Mouse (Mus musculus): Measurements from ENCODE around the gene Psmb5.

The Psmb5 gene

GRCm38 (mm10) chr14:54646898-54647636, 29.2 kb upstream of the Psmb5 start:
- peaks cover 92% of the 10 kb centered on the region for H3K4me1 ChIP-seq (replicated peaks; ENCODE audit: low read depth, low read length)
- H3K36me3 ChIP-seq (ENCODE audit: insufficient read depth, low read length), result peaks cover 98% of the 10 kb centered on the region
- H3K9me3 ChIP-seq (ENCODE audit: low read length), result no peaks in the 10 kb centered on the region
- no peak overlapping the region for H3K4me3 ChIP-seq (replicated peaks; ENCODE audit: low read length)
- TF ChIP-seq POU5F1 (IDR thresholded peaks at IDR 0.05; ENCODE audit: borderline replicate concordance, low read length) (no peak), NANOG (IDR thresholded peaks at IDR 0.05; ENCODE audit: borderline replicate concordance, low read length) (no peak), CTCF (conservative IDR thresholded peaks at IDR 0.05; ENCODE audit: low read length) (peak; percentile 29; the same call in 1 of the 2 replicates)
- H3K27me3 ChIP-seq (ENCODE audit: insufficient read depth, low read length), result no peaks in the 10 kb centered on the region

DNA sequence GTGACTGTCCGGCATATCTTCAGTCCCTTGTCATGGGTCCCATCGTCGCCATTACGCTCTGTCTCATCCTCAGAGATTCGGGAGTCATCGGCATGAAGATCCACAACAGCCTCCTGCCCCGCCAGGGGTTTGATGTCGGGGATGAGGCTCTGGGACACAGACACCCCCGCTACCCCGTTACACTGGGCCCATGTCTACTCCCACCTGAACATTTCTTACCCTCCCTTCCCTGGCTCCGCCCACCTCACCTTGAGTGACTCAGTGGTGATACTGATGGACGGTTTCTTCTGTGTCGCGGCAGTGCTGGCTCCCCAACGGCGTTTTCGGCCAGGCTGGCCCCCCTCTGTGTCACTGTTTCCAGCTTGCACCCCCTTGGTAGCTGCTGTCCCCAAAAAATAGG, 28.6 kb upstream of the Psmb5 start:
- no peaks in the 10 kb centered on the region for H3K9me3 ChIP-seq (ENCODE audit: low read length)
- peaks cover 89% of the 10 kb centered on the region for H3K4me1 ChIP-seq (replicated peaks; ENCODE audit: low read depth, low read length)
- H3K27me3 ChIP-seq (ENCODE audit: insufficient read depth, low read length), result no peaks in the 10 kb centered on the region
- TF ChIP-seq POU5F1 (IDR thresholded peaks at IDR 0.05; ENCODE audit: borderline replicate concordance, low read length) (no peak), NANOG (IDR thresholded peaks at IDR 0.05; ENCODE audit: borderline replicate concordance, low read length) (no peak), CTCF (conservative IDR thresholded peaks at IDR 0.05; ENCODE audit: low read length) (no peak)
- peaks cover 94% of the 10 kb centered on the region for H3K36me3 ChIP-seq (ENCODE audit: insufficient read depth, low read length)
- no peak overlapping the region for H3K4me3 ChIP-seq (replicated peaks; ENCODE audit: low read length)

GRCm38 (mm10) chr14:54644294-54644693, 26.5 kb upstream of the Psmb5 start:
- TF ChIP-seq CTCF (conservative IDR thresholded peaks at IDR 0.05; ENCODE audit: low read length) (no peak), POU5F1 (IDR thresholded peaks at IDR 0.05; ENCODE audit: borderline replicate concordance, low read length) (no peak), NANOG (IDR thresholded peaks at IDR 0.05; ENCODE audit: borderline replicate concordance, low read length) (no peak)
- Histone ChIP-seq H3K4me3 (replicated peaks; ENCODE audit: low read length) (peak overlapping the region; percentile 41; the same call in 1 of the 2 replicates), H3K36me3 (ENCODE audit: insufficient read depth, low read length) (peaks cover 74% of the 10 kb centered on the region), H3K4me1 (replicated peaks; ENCODE audit: low read depth, low read length) (peaks cover 79% of the 10 kb centered on the region), H3K27me3 (ENCODE audit: insufficient read depth, low read length) (peaks cover 17% of the 10 kb centered on the region), H3K9me3 (ENCODE audit: low read length) (no peaks in the 10 kb centered on the region)

- Histone ChIP-seq H3K4me3 (replicated peaks; ENCODE audit: low read length) (peak overlapping the region; percentile 5; the same call in 1 of the 2 replicates), H3K9me3 (ENCODE audit: low read length) (no peaks in the 10 kb centered on the region), H3K4me1 (replicated peaks; ENCODE audit: low read depth, low read length) (peaks cover 68% of the 10 kb centered on the region), H3K27me3 (ENCODE audit: insufficient read depth, low read length) (peaks cover 29% of the 10 kb centered on the region), H3K36me3 (ENCODE audit: insufficient read depth, low read length) (peaks cover 69% of the 10 kb centered on the region)
- TF ChIP-seq CTCF (conservative IDR thresholded peaks at IDR 0.05; ENCODE audit: low read length), result no peak
- no peak for TF ChIP-seq NANOG (IDR thresholded peaks at IDR 0.05; ENCODE audit: borderline replicate concordance, low read length)
- TF ChIP-seq POU5F1 (IDR thresholded peaks at IDR 0.05; ENCODE audit: borderline replicate concordance, low read length), result no peak
Observed at GRCm38 (mm10) chr14:54643011-54643410, 25.2 kb upstream of the Psmb5 start.

DNA sequence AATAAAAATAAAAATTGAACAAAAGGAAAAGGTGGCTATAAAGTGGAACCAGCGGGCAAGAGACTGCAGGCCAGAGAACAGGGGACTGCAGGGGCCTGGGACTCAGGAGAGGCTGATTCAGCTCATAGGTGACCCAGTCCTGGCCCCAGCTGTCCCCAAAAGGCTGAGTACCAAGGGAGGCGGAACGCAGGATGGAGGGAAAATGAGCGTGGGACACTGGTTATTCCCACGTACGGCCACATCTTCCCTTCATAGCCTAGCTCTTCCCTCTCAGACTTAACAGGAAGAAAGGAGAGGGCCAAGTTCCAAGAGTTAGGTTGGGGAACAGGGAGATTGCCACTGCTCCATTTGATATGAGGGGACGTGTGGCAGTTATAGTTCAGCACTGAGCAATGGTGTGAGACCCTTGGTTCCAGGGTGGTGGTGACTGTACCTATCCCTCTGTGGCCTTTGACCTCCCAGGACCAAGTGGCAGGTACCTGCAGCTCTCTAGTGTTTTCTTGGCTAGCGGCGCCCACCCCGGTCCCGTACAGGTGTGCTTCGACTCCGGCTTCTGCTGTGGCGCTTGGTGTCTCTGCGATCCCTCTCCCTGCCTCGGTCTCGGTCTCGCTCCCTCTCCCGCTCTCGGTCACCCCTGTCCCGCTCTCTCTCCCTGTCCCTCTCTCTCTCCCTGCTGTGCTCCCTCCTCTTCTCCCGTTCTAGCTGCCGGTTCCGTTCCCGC, 24.6 kb upstream of the Psmb5 start:
- Histone ChIP-seq H3K9me3 (ENCODE audit: low read length) (no peaks in the 10 kb centered on the region), H3K4me1 (replicated peaks; ENCODE audit: low read depth, low read length) (peaks cover 63% of the 10 kb centered on the region), H3K27me3 (ENCODE audit: insufficient read depth, low read length) (peaks cover 30% of the 10 kb centered on the region), H3K36me3 (ENCODE audit: insufficient read depth, low read length) (peaks cover 63% of the 10 kb centered on the region), H3K4me3 (replicated peaks; ENCODE audit: low read length) (peak overlapping the region; percentile 86; the same call in 1 of the 2 replicates)
- no peak for TF ChIP-seq NANOG (IDR thresholded peaks at IDR 0.05; ENCODE audit: borderline replicate concordance, low read length)
- no peak for TF ChIP-seq POU5F1 (IDR thresholded peaks at IDR 0.05; ENCODE audit: borderline replicate concordance, low read length)
- TF ChIP-seq CTCF (conservative IDR thresholded peaks at IDR 0.05; ENCODE audit: low read length), result no peak

GRCm38 (mm10) chr14:54641305-54641969, 23.6 kb upstream of the Psmb5 start, which contains the start of gene Cdh24:
Cdh24 (minus strand) TSS chr14:54641364.
- H3K4me3 ChIP-seq (replicated peaks; ENCODE audit: low read length), result peak within 1 kb of the TSS; percentile 86
- TF ChIP-seq NANOG (IDR thresholded peaks at IDR 0.05; ENCODE audit: borderline replicate concordance, low read length) (no peak), POU5F1 (IDR thresholded peaks at IDR 0.05; ENCODE audit: borderline replicate concordance, low read length) (no peak), CTCF (conservative IDR thresholded peaks at IDR 0.05; ENCODE audit: low read length) (peak; percentile 80)
- peaks cover 58% of the 10 kb centered on the region for H3K4me1 ChIP-seq (replicated peaks; ENCODE audit: low read depth, low read length)
- peaks cover 54% of the 10 kb centered on the region for H3K36me3 ChIP-seq (ENCODE audit: insufficient read depth, low read length)
- peaks cover 30% of the 10 kb centered on the region for H3K27me3 ChIP-seq (ENCODE audit: insufficient read depth, low read length)
- H3K9me3 ChIP-seq (ENCODE audit: low read length), result no peaks in the 10 kb centered on the region

DNA sequence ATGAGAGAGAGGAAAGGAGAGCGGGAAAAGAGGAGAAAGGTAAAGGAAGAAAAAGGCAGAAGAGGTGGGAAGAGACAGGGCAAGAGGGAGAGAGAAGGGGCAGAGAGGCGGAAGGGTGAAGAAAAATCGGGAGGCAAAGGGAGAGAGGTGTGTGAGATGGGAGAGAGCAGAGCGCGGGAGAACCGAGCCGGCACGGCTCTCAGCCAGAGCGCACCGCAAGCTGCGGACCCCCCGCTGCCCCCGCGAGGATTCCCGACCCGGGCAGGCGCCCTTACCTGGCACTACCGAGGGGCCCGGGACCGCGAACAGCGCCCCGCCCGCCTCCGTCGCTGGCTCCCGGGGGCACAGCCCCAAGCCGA, 23.1 kb upstream of the Psmb5 start, which contains the start of gene Gm17606:
Gm17606 (plus strand) TSS at position 7 of the 359 bp plus-strand sequence.
- peaks cover 58% of the 10 kb centered on the region for H3K4me1 ChIP-seq (replicated peaks; ENCODE audit: low read depth, low read length)
- peak within 1 kb of the TSS; percentile 86 for H3K4me3 ChIP-seq (replicated peaks; ENCODE audit: low read length)
- peaks cover 30% of the 10 kb centered on the region for H3K27me3 ChIP-seq (ENCODE audit: insufficient read depth, low read length)
- no peak for TF ChIP-seq NANOG (IDR thresholded peaks at IDR 0.05; ENCODE audit: borderline replicate concordance, low read length)
- TF ChIP-seq CTCF (conservative IDR thresholded peaks at IDR 0.05; ENCODE audit: low read length), result no peak
- no peak for TF ChIP-seq POU5F1 (IDR thresholded peaks at IDR 0.05; ENCODE audit: borderline replicate concordance, low read length)
- H3K9me3 ChIP-seq (ENCODE audit: low read length), result no peaks in the 10 kb centered on the region
- peaks cover 49% of the 10 kb centered on the region for H3K36me3 ChIP-seq (ENCODE audit: insufficient read depth, low read length)

- peaks cover 53% of the 10 kb centered on the region for H3K4me1 ChIP-seq (replicated peaks; ENCODE audit: low read depth, low read length)
- H3K4me3 ChIP-seq (replicated peaks; ENCODE audit: low read length), result no peak overlapping the region
- TF ChIP-seq CTCF (conservative IDR thresholded peaks at IDR 0.05; ENCODE audit: low read length) (no peak), NANOG (IDR thresholded peaks at IDR 0.05; ENCODE audit: borderline replicate concordance, low read length) (no peak), POU5F1 (IDR thresholded peaks at IDR 0.05; ENCODE audit: borderline replicate concordance, low read length) (no peak)
- peaks cover 30% of the 10 kb centered on the region for H3K27me3 ChIP-seq (ENCODE audit: insufficient read depth, low read length)
- H3K36me3 ChIP-seq (ENCODE audit: insufficient read depth, low read length), result peaks cover 41% of the 10 kb centered on the region
- no peaks in the 10 kb centered on the region for H3K9me3 ChIP-seq (ENCODE audit: low read length)
Observed at GRCm38 (mm10) chr14:54640121-54640520, 22.3 kb upstream of the Psmb5 start.

All from E14TG2a.4 (cell line).